Mouse (Mus musculus): ENCODE measurements at regions not wholly inside any gene's neighbourhood (a gene's known extent, or its start where the extent isn't known, plus 50 kb on each side); places are given as distances from the start of the nearest gene placed in this dataset.

DNA sequence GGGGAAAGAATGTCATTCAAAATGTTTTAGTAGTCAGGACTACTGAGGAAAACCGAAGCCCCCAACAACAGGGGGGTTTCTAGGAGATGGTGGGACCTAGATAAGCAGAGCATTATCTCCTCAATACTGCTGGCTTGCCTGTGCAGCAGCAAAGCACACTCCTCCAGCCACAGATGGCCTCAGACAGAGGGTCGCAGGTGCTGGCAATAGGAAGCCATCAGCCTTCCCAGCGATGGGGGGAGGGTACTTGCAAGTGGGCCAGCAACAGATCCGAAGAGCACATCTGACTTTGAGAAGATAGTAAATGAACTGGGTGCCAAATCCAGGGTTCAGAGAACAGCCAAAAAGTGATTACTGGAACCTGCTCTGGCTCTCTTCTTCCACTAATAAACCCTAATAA, 156.0 kb upstream of the Onecut1 start:
- TF ChIP-seq CTCF (IDR thresholded peaks at IDR 0.05; ENCODE audit: extremely low read depth, insufficient read depth, insufficient read length, insufficient replicate concordance) (no peak), POLR2A (IDR thresholded peaks at IDR 0.05; ENCODE audit: low read depth, low read length) (no peak)
